Mouse (Mus musculus) adipose tissue, adult 10 weeks (tissue): ENCODE results near the gene Mt4. TPM values are rescaled to one million over a fixed set of nuclear protein-coding genes. Genes with fewer than 3 reads are reported as not detected.

Experiments used
- polyA plus RNA-seq: library from polyadenylated mRNA; stranded (reverse); fragments of 350-450 nt; fragmentation: Illumina TruSeq; extraction: RNeasy Lipid Tissue Mini Kit (QIAGEN cat#74804); gene quantifications from one replicate; pipeline ENCODE4 v1.2.3, GENCODE M21; 2014; ENCODE audit warnings: low read depth, low replicate concordance

The Mt4 gene
- polyA plus RNA-seq: not detected

GRCm38 (mm10) chr8:94136933-94137332, at the start of gene Mt4:
Gene Mt4, plus strand, starts transcription at chr8:94137197.

DNA sequence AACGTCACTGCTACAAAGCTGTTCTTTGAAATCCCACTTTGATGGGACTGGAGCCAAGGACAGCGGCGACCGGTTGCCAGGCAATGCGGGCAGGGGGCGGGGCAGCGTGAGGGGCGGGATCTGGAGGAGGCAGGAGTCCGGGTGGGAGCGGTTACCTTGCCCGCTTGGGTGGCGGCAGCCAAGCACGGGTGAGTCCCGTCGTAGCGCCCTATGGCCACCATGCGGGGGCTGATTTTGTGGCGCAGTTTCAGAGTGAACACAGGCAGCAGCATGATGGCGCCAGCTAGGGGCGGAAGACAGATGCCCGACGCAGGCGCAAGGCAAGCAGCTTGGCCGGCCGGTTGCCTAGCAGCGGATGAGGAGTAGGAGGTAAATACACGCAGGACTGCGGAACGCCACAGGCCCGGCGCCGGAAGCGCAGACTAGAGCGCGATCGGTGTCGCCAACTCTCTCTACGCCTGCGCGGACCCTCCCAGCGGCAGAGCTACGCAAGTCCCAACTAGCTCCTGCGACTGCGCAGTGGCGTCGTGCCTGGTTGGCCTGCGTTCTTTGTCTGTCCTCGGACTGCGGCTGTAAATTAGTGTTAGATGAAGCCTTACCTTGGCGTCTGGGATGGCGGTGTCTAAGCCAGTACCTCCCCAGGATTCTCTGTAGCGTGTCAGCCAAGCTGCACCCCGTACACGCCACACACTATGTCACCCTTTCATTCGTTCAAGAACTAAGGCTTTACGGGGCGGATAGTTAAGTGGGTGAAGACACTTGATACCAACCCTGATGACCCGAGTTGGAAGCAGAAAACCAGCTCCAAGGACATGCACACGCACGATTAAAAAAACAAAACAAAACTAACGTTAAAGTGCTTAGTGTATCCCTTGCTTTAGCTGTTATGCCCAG, 38.7 kb upstream of the Mt4 start, which contains the start of gene Bbs2:
Gene Bbs2 (minus strand): TSS at position 848 of the 894 bp plus-strand sequence.

GRCm38 (mm10) chr8:94152513-94153300, 15.7 kb downstream of the Mt4 start, which contains the start of gene Mt3:
Gene Mt3, plus strand, starts transcription at chr8:94152607.

DNA sequence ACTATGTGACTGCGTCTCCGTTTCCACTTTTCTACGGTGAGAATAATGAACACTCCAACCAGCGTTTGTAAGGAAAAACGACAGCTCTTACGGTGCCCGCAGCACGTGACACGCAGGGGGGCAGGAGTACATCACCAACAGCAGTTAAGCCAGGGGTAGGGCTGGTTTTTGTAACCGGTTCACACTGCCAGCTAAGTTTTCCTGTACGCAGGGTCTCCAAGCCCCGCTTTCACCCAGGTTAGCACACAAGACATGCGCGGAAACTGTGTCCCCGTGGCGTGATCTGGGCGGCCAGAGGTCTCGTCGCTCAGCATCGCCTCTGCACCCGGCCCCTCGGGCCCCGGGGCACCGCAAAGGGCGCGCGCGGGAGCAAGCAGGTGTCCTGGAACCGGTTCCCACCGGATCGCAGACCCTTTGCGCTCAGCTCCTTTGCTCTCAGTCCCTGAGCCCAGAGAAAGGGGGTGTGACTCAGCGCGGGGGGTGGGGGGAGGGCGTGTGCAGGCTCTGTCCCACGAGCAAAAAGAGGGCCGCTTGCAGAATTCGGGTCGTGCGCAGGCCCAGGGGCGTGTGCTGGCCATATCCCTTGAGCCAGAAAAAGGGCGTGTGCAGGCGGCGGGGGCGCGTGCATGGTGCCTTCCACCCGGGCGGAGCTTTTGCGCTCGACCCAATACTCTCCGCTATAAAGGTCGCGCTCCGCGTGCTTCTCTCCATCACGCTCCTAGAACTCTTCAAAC, 35.2 kb downstream of the Mt4 start, which contains the start of gene Mt2:
Gene Mt2 (plus strand): TSS at position 590 of the 734 bp plus-strand sequence.

GRCm38 (mm10) chr8:94178857-94179712, 42.1 kb downstream of the Mt4 start, which contains the start of gene Mt1:
Gene Mt1, plus strand, starts transcription at chr8:94179082.

Other genes starting within 250 kb of the Mt4 start
- gene Amfr, start 124.4 kb upstream of the Mt4 start, polyA plus RNA-seq: 96.0 TPM
- gene Nudt21, start 100.2 kb upstream of the Mt4 start, polyA plus RNA-seq: 30.6 TPM
- 15.9 TPM for gene Ogfod1, start 100.0 kb upstream of the Mt4 start, polyA plus RNA-seq
- gene Bbs2, start 38.3 kb upstream of the Mt4 start, polyA plus RNA-seq: 25.3 TPM
- 28.4 TPM for gene Mt3, start 15.4 kb downstream of the Mt4 start, polyA plus RNA-seq
- gene Mt2, start 35.5 kb downstream of the Mt4 start, polyA plus RNA-seq: 456 TPM
- 565 TPM for gene Mt1, start 41.9 kb downstream of the Mt4 start, polyA plus RNA-seq
- 21.7 TPM for gene Nup93, start 77.4 kb downstream of the Mt4 start, polyA plus RNA-seq
- 1.6 TPM for gene Slc12a3, start 192.0 kb downstream of the Mt4 start, polyA plus RNA-seq
- 131 TPM for gene Herpud1, start 249.2 kb downstream of the Mt4 start, polyA plus RNA-seq